Mouse (Mus musculus) limb, embryonic 12.5 days (tissue): Measurements from ENCODE around the gene Sirpa. TPM values are rescaled to one million over a fixed set of nuclear protein-coding genes. Genes with fewer than 3 reads are reported as not detected.

ENCODE experiments used
- ATAC-seq: fragments of 200-750 bp; cut with Nextera tagmentation; 2 replicates; pipeline ENCODE4 v1.8.0; 2017; ENCODE audit warnings: low read depth, moderate TSS enrichment; ENCODE audit not compliant: insufficient number of reproducible peaks, insufficient read depth, low FRiP score, low TSS enrichment
- H3K27ac ChIP-seq: fragments of 300-500 bp; sonication (generic); 2 replicates; pipeline ENCODE4 v1.5.1; 2016; ENCODE audit warnings: mild to moderate bottlenecking, moderate library complexity
- H3K27me3 ChIP-seq: fragments of 300-500 bp; sonication (generic); 2 replicates; pipeline ENCODE4 v1.6.1; 2016; ENCODE audit warnings: mild to moderate bottlenecking, moderate library complexity
- H3K36me3 ChIP-seq: fragments of 300-500 bp; sonication (generic); 2 replicates; pipeline ENCODE4 v1.6.1; 2016; ENCODE audit warnings: mild to moderate bottlenecking, moderate library complexity
- H3K4me1 ChIP-seq: fragments of 300-500 bp; sonication (generic); replicated peaks from 2 replicates; pipeline ENCODE4 v1.6.1; 2016
- H3K4me2 ChIP-seq: fragments of 300-500 bp; sonication (generic); 2 replicates; pipeline ENCODE4 v1.6.1; 2016; ENCODE audit warnings: mild to moderate bottlenecking, moderate library complexity
- H3K4me3 ChIP-seq: fragments of 300-500 bp; sonication (generic); replicated peaks from 2 replicates; pipeline ENCODE4 v1.5.1; 2016; ENCODE audit warnings: mild to moderate bottlenecking
- H3K9ac ChIP-seq: fragments of 300-500 bp; sonication (generic); replicated peaks from 2 replicates; pipeline ENCODE4 v1.6.1; 2016; ENCODE audit warnings: mild to moderate bottlenecking, moderate library complexity
- H3K9me3 ChIP-seq: fragments of 300-500 bp; sonication (generic); 2 replicates; pipeline ENCODE4 v1.6.1; 2016; ENCODE audit warnings: mild to moderate bottlenecking, moderate library complexity
- WGBS: fragments of 180-500 bp; shearing (Covaris S2); methylation state at CpG from one replicate; pipeline ENCODE4 v1.1.7; 2016; 5-methylcytosine and 5-hydroxymethylcytosine counted together
- polyA plus RNA-seq: library from polyadenylated mRNA; unstranded; fragments of >200 nt; fragmentation: Nextera tagmentation; extraction: Ambion mirVana; gene quantifications from 2 replicates; pipeline ENCODE4 v1.2.1, GENCODE M21; 2016

Sirpa gene
- polyA plus RNA-seq, 1 experiment from 2014 or later: 17.0 TPM

- no peak for ATAC-seq
- Histone ChIP-seq H3K4me1 (no peaks in the 10 kb centered on the region; the same call in 1 of the 2 replicates), H3K4me2 (no peak overlapping the region)
These were observed 61.8 kb downstream of the Sirpa start for GRCm38 (mm10) chr2:129654233-129654950.

GRCm38 (mm10) chr2:129655033-129655432, 62.4 kb downstream of the Sirpa start:
- Histone ChIP-seq H3K27ac (no peak overlapping the region), H3K36me3 (no peaks in the 10 kb centered on the region), H3K4me2 (no peak overlapping the region), H3K27me3 (0 out of 2 replicates have a peak, but pooled peaks cover 3% of the 10 kb centered on the region), H3K4me1 (no peaks in the 10 kb centered on the region; the same call in 1 of the 2 replicates), H3K9ac (no peak overlapping the region), H3K9me3 (no peaks in the 10 kb centered on the region), H3K4me3 (no peak overlapping the region)
- no peak for ATAC-seq
- 85% methylated on average over 4 of the region's 4 CpGs for WGBS

More at GRCm38 (mm10) chr2:129654233-129654950, 61.8 kb downstream of the Sirpa start:
- 0 out of 2 replicates have a peak, but pooled peaks cover 3% of the 10 kb centered on the region for H3K27me3 ChIP-seq
- 87% methylated on average over 4 of the region's 4 CpGs for WGBS
- H3K9ac ChIP-seq: no peak overlapping the region
- no peak overlapping the region for H3K27ac ChIP-seq
- H3K4me3 ChIP-seq: no peak overlapping the region
- no peaks in the 10 kb centered on the region for H3K36me3 ChIP-seq
- no peaks in the 10 kb centered on the region for H3K9me3 ChIP-seq

GRCm38 (mm10) chr2:129658796-129659195, 66.2 kb downstream of the Sirpa start:
- Histone ChIP-seq H3K9ac (no peak overlapping the region), H3K27ac (no peak overlapping the region), H3K27me3 (no peaks in the 10 kb centered on the region), H3K4me3 (no peak overlapping the region), H3K9me3 (no peaks in the 10 kb centered on the region), H3K4me1 (no peaks in the 10 kb centered on the region; the same call in 1 of the 2 replicates), H3K36me3 (no peaks in the 10 kb centered on the region), H3K4me2 (no peak overlapping the region)
- ATAC-seq: no peak
- whole genome bisulfite sequencing: 89% methylated on average over 4 of the region's 4 CpGs

- Histone ChIP-seq H3K27ac (no peak overlapping the region), H3K36me3 (no peaks in the 10 kb centered on the region), H3K4me2 (no peak overlapping the region), H3K9me3 (no peaks in the 10 kb centered on the region), H3K4me3 (no peak overlapping the region), H3K27me3 (no peaks in the 10 kb centered on the region), H3K9ac (no peak overlapping the region), H3K4me1 (no peaks in the 10 kb centered on the region)
- 76% methylated on average over 6 of the region's 6 CpGs for WGBS
- ATAC-seq: no peak
These were observed 67.4 kb downstream of the Sirpa start for GRCm38 (mm10) chr2:129660020-129660419.

GRCm38 (mm10) chr2:129662484-129662883, 69.8 kb downstream of the Sirpa start:
- no peak overlapping the region for H3K9ac ChIP-seq
- H3K36me3 ChIP-seq: no peaks in the 10 kb centered on the region
- ATAC-seq: no peak
- H3K4me1 ChIP-seq: no peaks in the 10 kb centered on the region
- H3K27ac ChIP-seq: no peak overlapping the region
- no peak overlapping the region for H3K4me3 ChIP-seq
- H3K9me3 ChIP-seq: no peaks in the 10 kb centered on the region
- no peaks in the 10 kb centered on the region for H3K27me3 ChIP-seq
- WGBS: 77% methylated on average over 4 of the region's 4 CpGs
- H3K4me2 ChIP-seq: no peak overlapping the region

- H3K9ac ChIP-seq: no peak overlapping the region
- H3K9me3 ChIP-seq: 0 out of 2 replicates have a peak, but pooled peaks cover 4% of the 10 kb centered on the region
- no peaks in the 10 kb centered on the region for H3K36me3 ChIP-seq
- peaks cover 2% of the 10 kb centered on the region; the same call in 1 of the 2 replicates for H3K27me3 ChIP-seq
- no peak overlapping the region for H3K4me2 ChIP-seq
- WGBS: 80% methylated on average over 4 of the region's 4 CpGs
- ATAC-seq: no peak
- H3K4me3 ChIP-seq: no peak overlapping the region
- H3K27ac ChIP-seq: no peak overlapping the region
- no peaks in the 10 kb centered on the region for H3K4me1 ChIP-seq
These were observed 79.3 kb downstream of the Sirpa start for GRCm38 (mm10) chr2:129671911-129672310.

GRCm38 (mm10) chr2:129674935-129675634, 82.5 kb downstream of the Sirpa start:
- ATAC-seq: no peak
- no peaks in the 10 kb centered on the region for H3K36me3 ChIP-seq

GRCm38 (mm10) chr2:129677664-129678063, 85.0 kb downstream of the Sirpa start:
- H3K9me3 ChIP-seq: no peaks in the 10 kb centered on the region
- H3K9ac ChIP-seq: no peak overlapping the region
- H3K4me3 ChIP-seq: no peak overlapping the region
- H3K4me1 ChIP-seq: peaks cover 7% of the 10 kb centered on the region; the same call in 1 of the 2 replicates
- no peak; the same call in 1 of the 2 replicates for ATAC-seq
- H3K36me3 ChIP-seq: no peaks in the 10 kb centered on the region
- peaks cover 7% of the 10 kb centered on the region; the same call in 1 of the 2 replicates for H3K27me3 ChIP-seq
- no peak overlapping the region for H3K27ac ChIP-seq
- WGBS: 48% methylated on average over 2 of the region's 2 CpGs
- H3K4me2 ChIP-seq: no peak overlapping the region

More at GRCm38 (mm10) chr2:129674935-129675634, 82.5 kb downstream of the Sirpa start:
- no peak overlapping the region for H3K4me3 ChIP-seq
- no peak overlapping the region for H3K9ac ChIP-seq
- H3K27ac ChIP-seq: no peak overlapping the region
- peaks cover 6% of the 10 kb centered on the region; the same call in 1 of the 2 replicates for H3K27me3 ChIP-seq
- H3K4me1 ChIP-seq: peaks cover 7% of the 10 kb centered on the region; the same call in 1 of the 2 replicates
- H3K9me3 ChIP-seq: 0 out of 2 replicates have a peak, but pooled peaks cover 4% of the 10 kb centered on the region
- WGBS: 34% methylated on average over 13 of the region's 13 CpGs
- no peak overlapping the region for H3K4me2 ChIP-seq

GRCm38 (mm10) chr2:129679066-129679465, 86.4 kb downstream of the Sirpa start:
- Histone ChIP-seq H3K36me3 (no peaks in the 10 kb centered on the region), H3K9me3 (no peaks in the 10 kb centered on the region), H3K4me3 (no peak overlapping the region), H3K9ac (no peak overlapping the region), H3K27me3 (peaks cover 7% of the 10 kb centered on the region; the same call in 1 of the 2 replicates), H3K4me1 (peaks cover 7% of the 10 kb centered on the region; the same call in 1 of the 2 replicates), H3K4me2 (no peak overlapping the region), H3K27ac (no peak overlapping the region)
- 79% methylated on average over 5 of the region's 5 CpGs for WGBS
- no peak for ATAC-seq

GRCm38 (mm10) chr2:129680236-129680635, 87.6 kb downstream of the Sirpa start:
- WGBS: 76% methylated on average over 3 of the region's 3 CpGs
- Histone ChIP-seq H3K4me1 (peaks cover 7% of the 10 kb centered on the region; the same call in 1 of the 2 replicates), H3K27me3 (peaks cover 7% of the 10 kb centered on the region; the same call in 1 of the 2 replicates), H3K9me3 (no peaks in the 10 kb centered on the region), H3K36me3 (no peaks in the 10 kb centered on the region), H3K4me2 (no peak overlapping the region), H3K9ac (no peak overlapping the region), H3K27ac (no peak overlapping the region), H3K4me3 (no peak overlapping the region)
- ATAC-seq: no peak
